Mouse (Mus musculus): ENCODE measurements at regions not wholly inside any gene's neighbourhood (a gene's known extent, or its start where the extent isn't known, plus 50 kb on each side); places are given as distances from the start of the nearest gene placed in this dataset.

- TF ChIP-seq NANOG (IDR thresholded peaks at IDR 0.05; ENCODE audit: borderline replicate concordance, low read length), result no peak
- no peak for TF ChIP-seq CTCF (conservative IDR thresholded peaks at IDR 0.05; ENCODE audit: low read length)
- no peak for TF ChIP-seq POU5F1 (IDR thresholded peaks at IDR 0.05; ENCODE audit: borderline replicate concordance, low read length)
Observed at GRCm38 (mm10) chr15:32751991-32752390, 507.4 kb downstream of the Sema5a start.

Measured in E14TG2a.4 (cell line).